Mouse (Mus musculus) cerebellum, postnatal 25 days (tissue): ENCODE data around the gene Tnk2.
"Not testable (repeated sequence)": the region's sequence is repeated elsewhere in the genome, so short reads cannot be mapped to it uniquely, and the experiment has no call there.

Source experiments
- DNase-seq, 2 experiments: peaks; one replicate each; pipeline ENCODE4 v3.0.0; 2021; ENCODE audit warnings: mixed read lengths in 2 of 2

Gene Tnk2

DNA sequence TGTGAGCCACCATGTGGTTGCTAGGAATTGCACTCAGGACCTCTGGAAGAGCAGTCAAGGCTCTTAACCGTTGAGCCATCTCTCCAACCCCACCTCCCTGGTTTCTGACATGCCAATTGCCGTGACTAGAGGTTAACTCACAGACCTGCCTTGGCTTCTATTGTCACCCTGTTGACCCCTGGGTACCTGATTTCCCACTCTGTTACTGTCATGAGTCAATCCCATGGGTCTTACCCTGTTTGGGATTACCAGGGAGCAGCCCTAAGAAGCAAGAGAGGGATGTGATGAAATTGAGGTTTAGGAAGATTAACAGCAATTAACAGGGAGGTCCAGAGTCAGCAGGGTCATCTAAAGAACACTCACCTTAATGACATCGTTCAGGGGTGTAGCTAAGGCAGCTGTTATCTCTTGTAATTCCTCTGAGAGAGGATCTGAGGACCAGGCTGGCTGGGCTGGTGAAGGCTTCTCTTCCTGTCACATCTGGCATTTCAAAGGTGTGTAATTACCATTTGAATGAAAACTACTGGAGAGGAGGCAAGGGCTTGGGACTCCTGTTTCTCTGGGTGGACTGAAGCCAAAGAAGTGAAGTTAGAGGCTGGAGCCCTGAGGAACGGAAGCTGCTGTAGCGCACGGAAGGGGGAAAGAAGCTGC, 6.7 kb upstream of the Tnk2 start:
- no peak for DNase-seq

DNA sequence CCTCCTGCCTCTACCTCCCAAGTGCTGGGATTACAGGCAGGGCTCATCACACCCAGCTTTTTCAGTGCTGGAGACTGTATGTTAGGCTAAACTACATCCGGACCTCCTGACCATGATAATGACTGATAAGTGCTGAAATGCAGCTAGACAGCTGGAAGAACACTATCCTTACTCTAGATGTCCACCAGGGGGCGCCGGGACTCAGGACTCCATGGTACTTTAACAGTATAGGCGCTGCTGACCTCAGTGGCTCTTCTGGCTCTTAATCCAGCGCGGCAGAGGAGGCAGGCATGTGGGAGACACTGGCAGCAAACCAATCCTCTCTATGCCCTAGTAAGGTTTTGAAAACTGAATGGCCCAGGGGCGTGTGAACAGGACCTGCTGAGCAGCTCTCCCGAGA, 5.2 kb upstream of the Tnk2 start:
- peak; percentile 84 to 91 for DNase-seq

DNA sequence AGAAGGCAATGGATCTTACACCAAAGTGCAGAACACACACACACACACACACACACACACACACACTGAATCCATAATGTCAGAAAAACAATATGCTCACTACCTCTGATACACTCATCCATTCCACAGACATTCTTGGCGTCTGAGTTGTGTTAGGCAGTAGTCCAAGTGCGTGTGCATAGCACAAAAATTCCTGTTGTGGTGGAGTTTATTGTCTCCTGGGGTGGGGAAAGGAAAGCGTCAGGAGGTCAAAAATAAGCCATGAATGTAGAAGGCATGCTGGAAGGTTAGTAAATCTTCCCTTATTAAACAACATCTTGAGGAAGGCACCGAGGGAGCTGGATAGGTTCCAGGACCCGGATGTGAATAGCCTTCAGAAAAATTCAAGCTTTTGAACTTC, 3.6 kb upstream of the Tnk2 start:
- DNase-seq, result no peak

DNA sequence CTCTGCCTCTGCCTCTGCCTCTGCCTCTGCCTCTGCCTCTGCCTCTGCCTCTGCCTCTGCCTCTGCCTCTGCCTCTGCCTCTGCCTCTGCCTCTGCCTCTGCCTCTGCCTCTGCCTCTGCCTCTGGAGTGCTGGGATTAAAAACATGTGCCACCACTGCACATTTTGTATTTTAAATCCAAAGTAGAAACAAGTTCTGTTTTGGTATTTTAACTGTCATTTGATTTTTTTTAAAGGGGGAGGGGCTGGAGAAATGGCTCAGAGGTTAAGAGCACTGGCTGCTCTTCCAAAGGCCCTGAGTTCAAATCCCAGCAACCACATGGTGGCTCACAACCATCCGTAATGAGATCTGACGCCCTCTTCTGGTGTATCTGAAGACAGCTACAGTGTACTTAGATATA, 3.0 kb upstream of the Tnk2 start:
- not testable (repeated sequence) for DNase-seq

DNA sequence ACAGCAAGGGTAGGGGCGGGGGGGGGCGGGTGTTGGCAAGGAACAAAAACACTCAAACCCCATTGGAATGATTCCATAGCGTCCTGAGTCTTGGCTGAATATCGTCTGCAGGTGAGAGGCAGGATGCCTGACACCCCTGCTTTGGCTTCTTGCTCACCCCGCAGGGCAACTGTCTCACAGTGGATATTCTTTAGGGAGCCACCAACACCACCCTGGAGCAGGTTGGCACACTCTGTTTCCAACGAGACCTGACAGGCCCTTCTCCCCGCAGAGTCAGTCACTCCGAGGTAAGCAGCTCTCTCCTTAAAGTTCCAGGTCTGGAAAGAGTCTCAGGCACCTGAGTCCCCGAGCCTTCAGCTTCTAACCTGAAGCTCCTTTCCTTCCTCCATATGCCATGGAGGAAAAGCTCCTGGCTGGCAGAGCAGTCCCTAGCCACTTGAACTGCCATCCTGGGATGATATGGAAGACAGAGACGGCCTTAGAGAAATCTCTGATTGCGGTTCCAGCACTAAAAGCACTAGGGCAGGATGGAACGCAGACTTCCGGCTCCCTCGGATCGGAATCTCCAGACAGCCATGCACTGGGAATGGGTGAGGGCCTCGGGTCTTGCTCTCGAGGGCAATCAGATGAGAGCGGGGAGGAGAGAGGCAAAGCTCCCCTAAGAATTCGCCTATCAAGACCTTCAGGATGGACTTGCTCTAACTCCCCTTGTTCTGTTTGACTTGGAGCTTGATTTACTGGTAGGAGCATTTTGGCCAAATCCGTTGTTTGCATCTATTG, 2.0 kb upstream of the Tnk2 start:
- DNase-seq, result no peak

DNA sequence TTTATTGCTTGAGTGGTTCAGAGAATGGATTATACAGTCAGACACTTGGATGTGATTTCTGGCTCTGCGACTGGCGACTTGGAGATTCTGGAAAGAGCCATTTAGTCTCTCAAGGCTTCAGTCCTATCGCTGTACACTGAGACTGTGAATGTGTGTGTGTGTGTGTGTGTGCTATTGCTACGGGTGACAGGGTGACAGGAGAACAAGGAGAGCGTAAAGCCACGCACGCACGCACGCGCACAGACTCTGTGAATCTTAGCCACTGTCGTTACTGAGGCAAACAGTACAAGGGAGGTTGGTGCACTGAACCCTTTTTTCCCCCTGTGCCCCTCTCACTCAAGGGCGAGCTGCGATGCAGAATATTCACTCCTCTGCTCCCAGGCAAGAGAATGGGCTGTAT, 1.4 kb upstream of the Tnk2 start:
- no peak for DNase-seq

DNA sequence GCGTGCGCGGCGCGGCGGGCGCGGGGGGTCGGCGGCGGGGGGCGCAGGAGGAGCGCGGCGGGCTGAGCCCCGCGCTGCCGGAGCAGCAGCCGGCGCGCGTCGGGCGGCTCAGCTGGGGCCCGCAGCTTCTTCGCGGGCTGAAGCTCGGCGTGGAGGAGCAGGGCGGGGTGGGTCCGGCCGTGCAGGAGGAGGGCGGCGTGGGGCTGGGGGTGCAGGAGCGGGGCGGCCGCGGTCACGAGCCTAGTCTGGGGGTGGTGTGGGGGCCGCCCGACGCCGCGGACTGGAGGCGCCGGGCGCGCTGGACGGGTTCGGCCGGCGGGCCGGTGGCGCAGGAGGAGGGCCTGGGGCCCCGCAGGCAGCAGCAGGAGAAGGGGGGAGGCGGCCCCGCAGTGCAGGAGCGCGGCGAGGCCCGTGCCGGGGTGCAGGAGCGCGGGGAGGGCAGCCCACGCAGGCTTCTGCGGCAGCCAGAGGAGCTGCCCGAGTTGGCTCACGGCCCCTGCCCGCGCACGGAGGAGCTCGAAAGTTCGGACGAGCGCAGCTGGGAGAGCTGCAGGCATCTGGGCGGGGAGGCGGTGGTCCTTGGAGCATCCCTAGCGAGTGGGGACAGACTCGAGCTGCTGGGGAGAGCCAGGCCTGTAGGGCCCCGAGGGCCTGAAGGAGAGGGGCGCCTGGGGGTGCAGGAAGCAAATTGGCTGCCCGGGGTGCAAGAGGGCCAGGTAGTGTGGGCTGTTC, 561 bp downstream of the Tnk2 start:
- peak; percentile 61 to 70 for DNase-seq

DNA sequence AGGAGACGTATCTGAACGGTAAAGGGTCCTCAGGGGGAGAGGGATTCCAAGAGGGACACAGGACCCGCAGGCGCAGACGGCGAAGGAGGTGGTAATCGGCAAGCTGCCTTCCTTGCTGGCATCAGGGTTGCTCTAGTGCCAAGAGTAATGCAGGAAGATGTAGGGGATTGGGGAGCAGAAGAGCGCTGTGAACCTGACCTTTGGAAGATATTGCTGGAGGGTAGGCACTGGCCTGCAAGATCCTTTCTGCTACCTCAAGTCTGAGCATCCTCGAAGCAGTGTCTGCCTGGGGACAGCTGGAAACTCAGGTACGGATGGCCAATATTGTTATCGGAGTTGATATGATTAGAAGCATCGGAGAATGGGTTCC, 1.1 kb downstream of the Tnk2 start:
- DNase-seq, result peak; percentile 48 to 51

DNA sequence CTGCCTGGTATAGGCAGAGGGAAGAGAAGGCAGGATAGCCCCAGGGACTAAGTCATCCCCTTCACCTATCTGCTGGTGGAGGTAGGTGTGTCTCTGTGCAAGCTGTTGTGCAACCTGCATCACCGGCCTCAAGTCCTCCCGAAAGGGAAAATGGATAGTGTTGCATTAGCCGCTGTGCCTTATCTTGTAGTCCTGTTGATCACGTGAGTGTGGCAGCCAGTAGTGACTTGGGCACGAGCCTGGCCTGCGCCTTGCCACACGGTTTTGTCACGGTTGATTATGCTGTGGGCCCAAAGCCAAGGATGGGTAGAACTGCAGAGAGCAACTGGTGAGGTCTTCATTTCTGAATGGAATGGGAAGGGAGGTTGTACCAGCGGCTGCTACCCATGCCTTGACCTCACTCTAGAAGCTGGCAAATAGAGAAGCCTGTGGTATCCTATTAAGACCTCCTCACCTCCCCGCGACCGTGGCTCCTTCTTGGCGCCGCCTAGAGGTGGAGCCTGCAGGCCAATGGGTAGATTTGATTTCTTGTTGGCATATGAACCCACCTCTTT, 1.8 kb downstream of the Tnk2 start:
- peak; percentile 88 to 92 for DNase-seq

DNA sequence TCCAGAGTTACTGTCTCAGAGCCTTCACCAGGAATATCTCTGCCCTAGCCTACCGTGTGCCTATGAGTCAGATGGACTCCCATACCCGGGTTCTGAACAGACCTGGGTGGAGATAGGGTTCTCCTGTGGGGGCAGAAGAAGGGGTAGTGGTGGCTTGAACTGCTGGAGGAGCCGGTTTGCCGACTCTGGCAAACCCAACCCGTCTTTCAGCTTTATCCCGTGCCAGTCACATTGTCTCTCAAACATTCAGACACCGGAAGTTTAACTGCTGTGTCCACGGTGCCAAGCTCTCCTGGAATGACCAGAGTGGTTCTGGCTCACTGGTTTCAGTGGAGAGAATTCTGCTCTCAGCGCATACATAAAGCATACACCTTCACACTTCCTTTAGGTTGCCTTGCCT, 2.3 kb downstream of the Tnk2 start:
- no peak for DNase-seq

DNA sequence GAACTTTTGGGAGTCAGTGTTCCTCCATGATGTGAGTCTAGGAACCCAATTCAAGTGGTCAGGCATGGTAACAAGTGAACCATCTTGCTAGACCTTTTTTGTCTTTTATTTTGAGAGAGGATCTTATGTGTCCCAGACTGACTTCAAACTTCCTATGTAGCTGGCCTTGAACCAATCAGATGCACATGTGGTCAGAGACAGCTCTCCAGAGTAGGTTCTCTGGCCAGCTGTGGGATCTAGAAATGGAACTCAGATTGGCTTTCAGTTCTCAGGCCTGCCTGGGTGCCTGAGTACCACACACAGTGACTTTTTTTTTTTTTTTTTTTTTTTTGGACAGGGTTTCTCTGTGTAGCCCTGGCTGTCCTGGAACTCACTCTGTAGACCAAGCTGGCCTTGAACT, 4.0 kb downstream of the Tnk2 start:
- no peak for DNase-seq

DNA sequence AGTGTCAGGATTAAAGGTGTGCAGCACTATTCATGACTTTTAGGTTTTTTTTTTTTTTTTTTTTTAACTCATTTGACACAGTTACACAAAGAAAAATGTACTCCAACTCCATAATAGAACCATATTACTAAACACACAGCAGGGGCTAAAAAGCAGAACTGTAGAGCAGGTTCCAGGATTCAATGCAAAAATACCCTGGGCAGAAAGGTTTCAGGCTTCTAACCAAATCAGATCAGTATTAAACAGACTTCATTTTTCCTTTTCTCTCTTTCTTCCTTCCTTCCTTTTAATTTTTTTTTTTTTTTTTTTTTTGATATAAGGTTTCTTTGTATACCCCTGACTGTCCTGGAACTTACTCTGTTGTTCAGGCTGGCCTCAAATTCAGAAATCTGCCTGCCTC, 6.8 kb downstream of the Tnk2 start:
- DNase-seq, result no peak

DNA sequence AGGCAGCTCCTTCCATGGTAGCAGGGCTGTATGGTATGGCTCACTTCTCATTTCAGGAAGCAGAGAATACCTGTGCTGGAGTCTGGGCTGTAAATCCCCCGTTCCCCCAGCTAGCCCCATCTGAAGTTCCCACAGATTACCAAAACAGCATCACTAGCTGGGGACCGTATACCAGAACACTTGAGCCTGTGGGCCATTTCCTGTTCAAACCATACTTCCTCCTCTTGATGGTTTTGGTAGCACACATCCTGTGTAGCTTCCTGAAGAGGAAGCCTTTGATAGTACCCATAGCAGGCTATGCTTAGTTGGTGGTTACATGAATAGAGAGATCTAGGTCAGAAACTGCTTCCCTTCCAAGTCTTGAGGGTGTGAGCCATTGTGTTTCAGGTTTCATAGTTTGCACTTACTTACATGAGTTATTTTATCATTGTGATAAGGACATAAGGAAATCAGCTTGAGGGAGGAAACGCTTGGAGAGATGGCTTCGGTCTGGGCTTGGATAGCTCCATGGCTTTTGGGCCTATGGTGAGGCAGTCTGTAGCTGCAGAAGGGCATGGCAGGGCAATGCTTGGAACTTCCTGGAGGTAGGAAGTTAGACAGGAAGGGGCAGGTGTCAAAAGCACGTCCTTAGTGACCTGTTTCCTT, 7.4 kb downstream of the Tnk2 start:
- no peak for DNase-seq

DNA sequence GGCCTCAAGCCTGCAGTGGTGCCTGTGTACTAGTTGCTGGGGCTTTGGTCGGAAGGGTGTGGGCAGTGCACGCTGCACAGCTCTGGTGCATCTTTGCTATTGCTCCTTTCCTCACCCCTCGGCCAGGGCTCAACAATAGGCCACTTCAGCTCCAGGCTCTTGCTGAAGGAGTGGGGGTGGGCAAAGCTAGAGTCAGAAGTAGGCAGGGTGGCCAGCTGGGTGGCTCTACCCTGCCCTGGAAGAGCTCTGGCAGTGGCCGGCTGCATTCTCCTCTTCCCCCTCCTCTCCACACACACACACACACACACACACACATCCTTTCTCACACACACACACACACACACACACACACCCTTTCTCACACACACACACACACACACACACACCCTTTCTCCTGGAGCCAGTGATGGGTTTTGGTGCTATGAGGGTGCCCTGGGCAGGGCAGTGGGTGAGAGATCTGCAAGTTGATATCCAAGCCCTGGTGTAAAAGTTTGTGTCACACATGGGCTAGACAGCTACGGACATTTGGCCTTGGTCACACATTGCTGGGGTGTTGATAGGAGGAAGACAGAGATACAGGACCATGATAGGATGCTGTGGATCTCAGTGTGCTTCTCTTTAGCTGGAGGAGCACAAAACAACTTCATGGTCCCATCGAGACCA, 10.5 kb downstream of the Tnk2 start:
- no peak for DNase-seq

DNA sequence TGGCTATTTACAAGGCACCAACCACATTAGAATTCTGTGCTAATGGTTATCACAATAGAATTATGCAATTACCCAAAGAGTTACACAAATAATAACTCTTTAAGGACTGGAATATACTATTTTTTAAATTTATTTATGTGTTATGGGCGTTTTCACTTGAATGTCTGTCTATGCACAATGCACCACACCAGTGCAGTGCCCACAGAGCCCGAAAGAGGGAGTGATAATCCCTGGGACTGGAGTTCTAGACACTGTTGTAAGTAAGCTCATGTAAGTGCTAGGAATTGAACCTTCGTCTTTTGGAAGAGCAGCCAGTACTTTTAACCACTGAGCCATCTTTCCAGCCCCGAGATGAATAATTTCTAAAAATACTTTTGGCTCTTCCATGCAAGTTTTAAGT, 11.9 kb downstream of the Tnk2 start:
- no peak for DNase-seq

DNA sequence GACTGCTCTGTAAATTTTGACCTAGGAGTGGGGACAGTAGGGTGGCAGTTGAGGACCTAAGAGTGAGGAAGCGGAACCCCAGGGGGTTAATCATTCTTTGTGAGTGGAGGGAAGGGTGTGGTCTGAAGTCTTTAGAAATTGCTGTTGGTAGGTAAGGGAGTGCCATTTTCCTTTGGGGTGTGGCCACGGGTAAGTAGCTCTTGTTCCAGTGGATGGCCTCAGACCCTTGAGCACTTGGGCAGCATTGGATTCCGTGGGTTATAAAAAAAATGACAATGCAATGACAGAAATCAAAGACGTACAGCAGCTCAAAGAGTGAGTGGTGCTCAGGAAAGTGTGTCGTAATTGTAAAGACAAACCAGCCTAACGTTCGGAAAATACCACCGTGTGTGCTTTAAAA, 12.6 kb downstream of the Tnk2 start:
- no peak for DNase-seq

DNA sequence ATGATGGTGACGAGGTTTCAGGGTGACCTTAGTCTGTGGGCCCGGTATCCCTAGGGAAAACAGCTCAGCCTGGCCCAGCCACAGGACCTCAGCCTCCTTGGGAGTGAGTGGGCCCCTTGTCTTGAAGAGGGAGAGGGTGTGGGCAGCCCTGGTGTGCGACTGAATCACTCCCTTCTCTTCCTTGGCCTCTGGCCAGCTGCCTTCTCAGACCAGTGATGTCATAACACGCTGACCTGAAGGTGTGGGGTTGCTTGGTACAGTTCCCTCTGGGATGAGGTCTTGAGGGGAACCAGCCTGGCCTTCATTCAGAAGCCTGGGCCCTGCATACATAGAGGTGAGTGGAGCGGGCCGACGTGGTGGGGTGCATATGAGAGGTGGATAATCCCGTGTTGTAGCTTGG, 13.1 kb downstream of the Tnk2 start:
- peak in 1 of 2 experiments; percentile 32 for DNase-seq

DNA sequence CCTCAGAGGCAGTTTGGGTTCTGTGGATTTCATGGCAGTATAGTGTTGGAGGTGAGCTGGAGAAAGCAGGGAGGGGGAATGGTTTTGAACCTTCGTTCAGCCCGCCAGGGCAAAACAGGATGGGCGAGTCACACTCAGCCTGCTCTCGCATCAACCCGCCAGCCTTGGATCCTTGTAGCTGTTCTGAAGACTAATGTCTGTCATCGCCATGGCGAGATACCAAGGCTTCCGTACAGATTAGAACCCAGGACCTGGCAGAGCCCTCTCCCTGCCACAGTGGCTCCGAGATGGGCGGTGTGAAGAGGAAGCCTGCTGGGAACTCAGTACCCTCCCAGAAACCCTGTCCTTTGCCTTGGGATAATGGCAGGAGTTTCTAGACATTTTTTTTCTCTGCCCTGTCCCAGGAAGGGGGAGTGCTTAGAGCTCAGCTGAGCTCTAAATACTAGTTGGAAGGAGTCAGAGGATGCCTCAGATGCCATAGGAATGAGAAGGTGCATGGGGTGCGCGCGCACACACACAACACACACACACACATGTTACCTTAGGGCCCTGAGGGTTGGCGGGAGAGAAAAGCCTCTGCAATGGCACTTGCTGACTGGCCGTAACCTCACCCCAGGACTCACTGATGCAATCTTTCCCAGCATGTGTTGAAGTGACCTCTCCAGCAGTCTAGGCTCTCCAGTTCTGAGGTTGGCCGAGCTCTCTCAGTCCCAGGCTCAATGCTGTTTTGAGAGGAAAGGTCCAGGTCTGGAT, 14.0 kb downstream of the Tnk2 start:
- no peak for DNase-seq

DNA sequence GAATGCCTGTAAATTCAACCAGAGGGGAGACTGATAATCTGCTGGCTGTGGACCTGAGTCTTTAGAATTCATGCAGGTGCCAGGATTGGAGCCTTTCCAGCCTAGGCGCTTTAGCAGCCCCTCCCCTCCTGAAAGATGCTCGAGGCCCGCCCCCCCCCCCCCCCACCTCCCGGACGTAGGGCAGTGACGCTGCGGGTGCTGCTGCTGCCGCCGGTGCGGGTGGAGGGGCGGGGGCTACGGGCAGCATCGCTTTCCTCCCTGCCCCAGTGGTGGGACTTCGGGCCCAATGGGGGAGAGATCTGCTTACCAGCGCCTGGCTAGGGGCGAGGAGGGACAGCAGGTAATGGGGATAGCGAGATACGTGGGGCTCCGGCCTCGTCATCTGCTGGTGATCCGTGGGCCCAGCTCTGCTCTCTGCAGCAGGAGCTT, 15.1 kb downstream of the Tnk2 start:
- peak; percentile 78 to 81 for DNase-seq

DNA sequence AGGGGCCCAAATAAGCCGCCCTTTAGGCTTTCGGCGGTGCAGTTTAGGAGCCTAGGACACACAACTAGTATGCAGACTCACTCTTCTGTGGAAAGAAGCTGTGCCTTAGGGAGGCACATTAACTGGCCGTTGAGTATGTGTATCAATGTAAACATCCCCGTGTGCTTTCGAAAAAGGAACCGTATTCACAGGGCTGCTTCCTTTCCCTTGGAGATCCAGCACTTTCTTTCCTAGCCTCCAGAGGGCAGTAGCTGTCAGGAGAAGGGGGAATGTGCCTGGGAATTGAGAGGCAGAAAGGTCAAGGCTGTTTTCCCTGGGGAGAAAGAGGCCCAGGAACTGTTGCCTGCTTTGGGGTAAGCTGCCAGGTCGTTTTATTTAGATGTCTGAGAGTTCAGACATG, 15.7 kb downstream of the Tnk2 start:
- DNase-seq, result peak; percentile 79 to 85

DNA sequence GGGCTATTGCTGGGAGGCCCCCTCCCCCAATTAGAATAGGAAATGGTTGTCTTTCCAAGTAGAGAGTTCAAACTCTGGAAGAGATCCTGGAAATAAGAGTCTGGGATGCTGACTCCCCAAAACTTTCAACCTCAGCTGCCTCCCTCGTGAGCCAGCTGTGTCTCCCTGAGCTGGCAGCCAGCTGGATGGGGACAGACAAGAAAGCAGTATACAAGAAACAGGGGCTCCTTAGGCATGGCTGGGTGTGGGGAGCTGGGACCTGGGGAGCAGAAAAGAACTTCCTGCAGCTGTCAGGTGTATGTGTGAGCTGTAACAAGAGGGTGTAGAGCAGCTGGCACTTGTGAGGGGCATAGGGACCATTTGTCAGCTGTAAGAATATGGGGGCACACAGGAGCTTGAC, 16.4 kb downstream of the Tnk2 start:
- DNase-seq, result peak in 1 of 2 experiments; percentile 24
